Mouse (Mus musculus) adrenal gland, adult (tissue): Measurements from ENCODE around the gene Gp6.
A peak's percentile ranks its signal among the peaks of the same experiment; 100 is the strongest.
"Not testable (repeated sequence)": the region's sequence is repeated elsewhere in the genome, so short reads cannot be mapped to it uniquely, and the experiment has no call there.

ENCODE experiments used
- DNase-seq, 2 experiments: peaks; one replicate each; pipeline ENCODE4 v3.0.0; 2022 to 2023; ENCODE audit warnings: low spot score in 1 of 2; ENCODE audit not compliant: inconsistent age in 2 of 2

Gp6 gene

DNA sequence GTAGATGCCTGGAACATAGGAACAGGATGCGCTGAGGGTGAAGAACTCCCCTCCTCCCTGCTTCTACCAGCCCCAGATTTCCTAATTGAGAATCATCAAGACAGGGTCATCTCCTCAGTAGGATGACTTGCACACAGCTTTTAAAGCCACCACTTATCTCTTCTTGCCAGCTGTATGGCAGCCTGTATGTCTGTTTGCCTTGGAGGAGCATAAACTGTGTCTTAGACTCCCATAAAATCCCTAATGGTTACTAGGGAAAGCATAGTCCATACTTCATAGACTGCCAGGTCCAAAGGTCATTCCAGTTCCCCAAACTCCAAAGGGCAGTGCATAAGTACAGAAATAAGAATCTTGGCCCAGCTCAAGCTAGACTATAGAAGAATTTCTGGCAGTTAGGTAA is at the start of gene Gp6:
Gp6 (minus strand) TSS at position 15 of the 400 bp plus-strand sequence.
- no peak for DNase-seq

DNA sequence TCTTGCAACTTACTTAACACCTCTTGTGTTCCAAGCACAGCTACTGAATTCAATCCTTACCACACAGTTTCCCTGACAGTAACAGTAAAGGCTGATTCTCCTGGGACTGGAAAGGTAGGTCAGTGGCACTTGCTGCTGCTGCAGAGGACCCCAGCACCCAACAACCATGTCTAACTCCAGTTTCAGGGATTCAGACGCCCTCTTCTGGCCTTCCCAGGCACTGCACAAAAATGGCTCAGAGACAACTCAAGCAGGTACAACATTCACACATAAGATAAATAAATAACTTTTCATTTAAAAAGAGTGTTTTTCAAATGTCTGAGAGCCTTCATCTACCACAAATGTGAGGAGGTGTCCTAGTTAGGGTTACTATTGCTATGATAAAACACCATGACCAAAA is 49.6 kb upstream of the Gp6 start:
- no peak for DNase-seq

DNA sequence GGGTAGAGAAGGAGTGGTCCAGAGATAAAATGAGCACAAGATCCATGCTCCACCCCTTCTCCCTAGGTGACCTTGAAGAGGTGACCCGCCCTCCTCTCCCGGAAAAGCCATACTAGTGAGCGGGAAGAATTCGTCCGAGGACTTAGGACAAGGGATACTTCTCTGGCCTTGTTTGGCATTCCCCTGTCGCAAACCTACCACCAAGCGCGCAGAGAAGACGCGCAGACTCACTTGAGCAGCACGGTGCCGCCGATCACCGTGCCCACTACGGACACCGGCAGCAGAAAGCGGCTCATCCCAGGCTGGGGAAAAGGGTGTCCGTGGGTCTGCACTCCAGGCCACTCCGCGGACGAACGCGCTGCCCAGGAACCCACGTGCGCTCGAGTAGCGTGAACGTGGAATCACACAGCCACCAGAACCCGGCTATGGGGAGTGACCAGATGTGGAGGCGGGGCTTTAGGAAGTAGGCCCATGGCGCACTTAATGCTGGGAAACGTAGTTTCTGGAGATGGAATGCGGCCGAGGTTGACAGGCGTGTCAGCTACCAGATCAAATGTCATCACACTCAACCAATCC is 47.8 kb upstream of the Gp6 start, which contains the start of gene Rdh13:
Rdh13 (minus strand) TSS at position 434 of the 576 bp plus-strand sequence.
- peak; percentile 90 to 96 for DNase-seq

DNA sequence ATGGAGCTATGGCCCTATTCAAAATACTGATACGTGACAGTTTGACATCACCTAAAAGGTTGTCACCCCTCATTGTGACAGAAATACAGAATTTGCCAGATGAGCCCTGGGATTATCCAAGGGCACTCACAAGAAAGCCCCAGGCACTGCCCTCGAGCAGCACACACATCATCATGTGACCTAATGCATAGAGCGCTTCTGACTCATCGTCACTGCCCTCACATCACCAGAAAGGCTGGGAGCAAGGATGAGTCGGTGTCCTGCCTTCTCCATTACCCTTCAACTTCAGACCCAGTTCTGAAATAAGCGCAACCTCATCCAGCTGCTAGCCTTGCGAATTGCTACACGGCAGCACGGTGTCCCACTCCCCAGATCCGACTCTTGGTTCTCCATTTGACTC is 43.0 kb upstream of the Gp6 start:
- no peak for DNase-seq

DNA sequence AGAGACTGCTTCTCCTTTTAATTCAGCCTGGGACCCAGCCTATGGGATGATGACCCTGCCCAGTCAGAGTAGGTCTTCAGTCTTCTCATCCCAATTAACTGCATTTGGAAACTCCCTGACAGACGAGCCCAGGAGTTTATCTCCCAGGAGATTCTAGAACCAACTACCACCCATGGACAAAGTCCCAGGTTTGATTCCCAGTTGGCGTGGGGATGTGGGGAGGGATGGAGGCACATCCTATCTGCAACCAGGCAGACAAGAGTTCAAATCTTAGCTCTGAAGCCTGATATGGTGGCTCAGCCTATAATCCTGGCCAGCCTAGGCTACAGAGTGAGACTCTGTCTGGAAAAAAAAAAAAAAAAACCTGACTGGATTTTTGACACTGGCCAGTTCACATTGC is 40.2 kb upstream of the Gp6 start:
- DNase-seq: no peak

DNA sequence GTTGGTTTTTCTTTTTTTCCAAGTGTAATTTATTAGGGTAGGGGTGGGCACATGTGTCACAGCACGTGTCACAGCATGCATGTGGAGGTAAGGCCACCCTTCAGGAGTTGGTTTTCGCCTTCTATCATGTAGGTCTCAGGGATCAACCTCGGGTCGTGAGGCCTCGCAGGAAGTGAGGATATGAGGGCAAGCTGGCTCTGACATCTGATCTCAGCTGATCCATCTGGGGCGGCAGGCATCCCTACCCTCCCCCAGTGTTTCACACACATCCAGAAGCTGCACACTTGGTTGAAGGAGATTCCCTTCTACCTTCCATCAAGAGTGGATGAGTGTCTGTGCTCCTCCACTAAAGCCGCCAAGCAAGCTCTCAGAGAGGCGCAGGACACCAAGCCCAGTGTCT is 34.5 kb upstream of the Gp6 start:
- no peak for DNase-seq

DNA sequence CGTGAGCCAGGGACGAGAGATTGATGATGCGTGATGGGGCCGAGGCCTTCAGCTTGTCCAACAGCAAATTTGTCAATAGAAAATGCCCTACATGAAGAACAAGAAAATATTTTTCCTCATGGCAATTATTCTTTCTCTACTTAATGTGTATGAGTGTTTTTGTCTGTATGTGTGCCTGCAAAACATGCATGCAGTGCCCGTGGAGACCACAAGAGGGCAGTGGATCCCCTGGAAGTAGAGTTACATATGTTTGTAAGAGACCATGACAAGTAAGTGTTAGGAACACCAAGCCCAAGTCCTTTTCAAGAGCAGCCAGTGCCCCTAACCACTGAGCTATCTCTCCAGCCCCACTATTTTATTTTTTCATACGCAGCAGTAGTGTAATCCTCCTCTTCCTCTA is 34.0 kb upstream of the Gp6 start:
- DNase-seq: peak; percentile 57 to 87

DNA sequence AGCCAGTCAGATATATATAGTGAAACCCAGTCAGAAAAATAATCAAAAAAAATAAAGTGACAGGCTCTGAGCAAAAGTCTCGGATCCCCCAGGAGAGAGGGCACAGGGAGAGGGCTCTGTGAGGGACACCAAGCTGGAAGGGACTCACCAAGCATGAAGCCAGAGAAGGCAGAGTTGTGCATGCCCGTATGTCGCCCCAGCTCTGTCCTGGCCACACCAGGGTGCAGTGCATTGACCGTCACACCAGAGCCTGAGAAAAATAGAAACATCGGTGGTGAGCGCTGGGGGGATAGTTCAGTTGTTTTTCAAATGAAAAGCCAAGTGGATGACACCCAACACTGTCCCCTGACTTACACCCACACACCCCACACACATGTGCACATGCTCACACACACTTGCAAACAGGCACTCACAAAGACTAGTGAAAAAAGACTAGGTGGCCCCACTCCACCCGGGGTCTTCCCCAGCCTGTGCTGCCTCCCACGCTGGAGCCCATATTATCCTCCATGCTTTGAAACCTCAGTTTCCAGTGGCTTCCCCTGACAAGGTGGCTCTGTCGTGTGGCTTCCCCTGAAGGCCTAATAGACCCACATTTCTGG is 32.8 kb upstream of the Gp6 start:
- no peak for DNase-seq

DNA sequence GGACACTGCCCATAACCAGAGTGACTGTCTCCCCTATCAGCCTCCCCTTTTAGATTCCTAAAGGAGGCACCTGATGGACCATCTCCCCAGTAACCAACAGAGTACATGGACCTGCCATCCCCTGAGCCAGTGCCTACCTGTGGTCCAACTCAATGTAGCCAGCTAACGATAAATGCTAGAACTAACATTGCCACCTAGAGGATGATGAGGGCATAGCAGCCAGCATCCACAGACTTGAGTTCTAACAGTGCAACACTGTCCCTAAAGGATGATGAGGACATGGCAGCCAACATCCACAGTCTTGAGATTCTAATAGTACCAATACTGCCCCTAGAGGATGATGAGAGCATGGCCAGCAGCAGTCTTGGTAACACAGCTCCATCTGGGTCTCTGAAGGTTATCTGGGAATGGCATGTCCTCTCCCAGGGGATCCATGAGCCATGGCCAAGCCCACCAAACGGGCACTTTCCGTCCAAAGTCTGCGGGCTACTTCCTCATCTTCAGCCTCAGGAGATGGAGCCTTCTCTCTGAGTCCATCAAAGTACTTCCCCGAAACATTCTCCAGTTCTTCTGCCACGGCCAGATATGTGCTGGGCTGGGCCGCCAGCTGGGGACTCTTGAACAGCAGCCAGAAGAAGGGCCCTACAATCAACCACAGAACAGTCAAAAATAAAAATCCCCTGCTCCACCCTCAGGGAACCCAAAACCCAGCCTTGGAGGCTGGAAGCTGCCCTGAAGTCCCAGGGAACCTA is 29.8 kb upstream of the Gp6 start:
- DNase-seq: peak; percentile 83 to 96

DNA sequence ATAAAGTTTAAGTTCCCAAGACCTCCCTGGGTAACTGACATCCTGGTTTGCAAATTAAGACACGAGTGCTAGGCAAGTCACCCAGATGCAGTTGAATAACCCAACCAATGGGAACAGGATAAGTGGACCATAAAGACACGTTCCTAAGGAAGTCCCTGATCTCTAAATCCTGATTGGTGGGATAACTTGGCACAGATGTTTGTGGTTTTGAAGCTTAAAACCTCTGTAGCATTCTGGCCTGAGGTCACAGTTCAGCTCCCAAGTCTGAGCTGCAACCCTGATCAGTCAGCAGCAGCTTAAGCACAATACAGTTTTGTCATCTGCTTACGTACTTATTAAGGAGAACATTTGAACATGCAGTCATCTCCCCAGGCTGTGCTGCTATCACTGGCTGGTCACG is 22.7 kb upstream of the Gp6 start:
- DNase-seq: no peak

DNA sequence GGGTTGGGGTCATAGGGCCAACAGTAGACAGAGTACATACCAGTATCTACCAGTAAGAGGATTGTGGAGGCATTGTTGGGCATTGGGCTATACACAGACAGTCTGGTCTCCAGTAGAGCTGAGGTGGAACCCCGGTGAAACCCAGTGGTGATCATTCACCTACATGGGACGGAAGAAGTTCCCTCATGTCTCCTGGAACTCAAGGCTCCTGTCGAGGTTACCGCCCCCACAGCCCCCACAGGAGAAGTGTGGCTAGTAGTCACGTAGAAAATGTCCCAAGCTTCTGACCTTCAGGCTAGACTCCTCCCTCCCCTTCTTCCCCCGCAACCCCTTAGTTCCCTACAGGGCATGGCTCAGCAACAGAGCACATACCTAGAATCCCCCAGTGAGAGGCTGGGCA is 22.1 kb upstream of the Gp6 start:
- no peak for DNase-seq

DNA sequence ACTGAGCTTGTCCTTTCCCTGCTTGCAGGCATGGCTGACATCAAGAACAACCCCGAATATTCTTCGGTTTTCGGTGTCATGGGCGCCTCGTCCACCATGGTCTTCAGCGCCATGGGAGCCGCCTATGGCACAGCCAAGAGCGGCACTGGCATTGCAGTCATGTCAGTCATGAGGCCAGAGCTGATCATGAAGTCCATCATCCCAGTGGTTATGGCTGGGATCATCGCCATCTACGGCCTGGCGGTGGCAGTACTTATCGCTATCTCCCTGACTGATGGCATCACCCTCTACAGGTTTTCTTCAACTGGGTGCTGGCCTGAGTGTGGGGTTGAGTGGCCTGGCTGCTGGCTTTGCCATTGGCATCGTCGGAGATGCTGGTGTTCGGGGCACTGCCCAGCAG is 14.9 kb upstream of the Gp6 start:
- not testable (repeated sequence) for DNase-seq

DNA sequence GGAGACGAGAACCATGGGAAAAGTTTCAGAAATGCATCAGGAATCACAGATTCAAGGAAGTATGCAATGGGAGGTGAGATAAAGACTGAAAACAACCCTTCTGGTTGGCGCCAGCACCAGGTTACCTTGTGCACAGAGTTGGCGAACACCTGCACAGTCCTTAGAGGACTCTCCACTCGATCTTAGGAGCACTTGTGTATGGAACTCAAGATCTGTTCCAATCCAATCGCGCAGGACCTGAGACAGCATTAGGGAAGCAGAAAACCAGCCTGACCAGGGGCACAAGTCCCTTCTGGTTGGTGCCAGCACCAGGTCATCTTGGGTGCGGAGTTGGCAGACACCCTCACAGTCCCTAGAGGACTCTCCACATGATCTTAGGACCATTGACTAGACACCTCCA is 24.0 kb downstream of the Gp6 start:
- DNase-seq: no peak

DNA sequence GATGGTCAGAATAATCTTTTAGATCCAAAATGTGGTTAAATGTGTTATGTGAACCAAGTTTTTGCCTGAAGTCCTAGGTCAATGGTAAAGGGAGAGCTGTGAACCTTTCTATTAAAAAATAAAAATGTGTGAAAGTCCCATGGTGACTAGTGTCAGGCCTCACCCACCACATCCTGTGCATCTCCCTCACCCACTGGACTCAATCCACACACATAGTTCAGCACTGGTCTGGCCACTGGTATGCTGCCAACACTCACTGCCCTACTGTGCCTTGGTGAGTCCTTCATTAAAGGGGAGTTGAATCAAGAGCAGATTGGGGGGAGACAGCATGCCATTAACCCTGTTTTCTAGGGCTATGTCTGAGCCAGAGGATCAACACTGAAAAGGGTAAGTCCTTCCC is 60.0 kb downstream of the Gp6 start, which contains the start of gene Ncr1:
Ncr1 (plus strand) TSS at position 216 of the 400 bp plus-strand sequence.
- no peak for DNase-seq

DNA sequence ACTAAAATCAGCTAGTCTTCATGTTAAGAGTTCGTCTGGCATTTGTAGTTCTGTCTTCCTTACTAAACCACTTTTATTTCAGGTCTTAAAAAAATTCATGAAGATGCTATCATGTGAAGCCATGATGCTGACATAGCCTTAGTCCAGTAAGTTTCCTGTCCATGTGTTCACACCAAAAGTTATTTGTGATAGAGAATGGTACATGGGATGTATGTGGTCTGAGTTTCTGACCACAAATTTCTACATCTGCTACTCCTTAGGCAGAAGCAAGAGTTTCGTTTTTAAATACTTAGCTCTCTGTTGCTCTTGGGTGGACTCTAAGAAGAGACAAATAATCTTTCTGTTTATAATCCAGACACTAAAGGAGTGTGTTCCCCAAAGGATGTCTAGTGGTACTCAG is 74.2 kb downstream of the Gp6 start:
- DNase-seq: no peak
